Mouse (Mus musculus) stomach, embryonic 14.5 days (tissue): ENCODE results near the gene Arhgap24. TPM values are rescaled to one million over a fixed set of nuclear protein-coding genes. Genes with fewer than 3 reads are reported as not detected.

Experiments used
- ATAC-seq: fragments of 200-750 bp; cut with Nextera tagmentation; 2 replicates; pipeline ENCODE4 v1.8.0; 2017; ENCODE audit warnings: low read depth, moderate TSS enrichment; ENCODE audit not compliant: insufficient number of reproducible peaks, insufficient read depth, low FRiP score
- H3K27ac ChIP-seq: fragments of 300-500 bp; sonication (generic); 2 replicates; pipeline ENCODE4 v1.5.1; 2014; ENCODE audit warnings: mild to moderate bottlenecking, low read length, moderate library complexity, mixed read lengths
- H3K27me3 ChIP-seq: fragments of 300-500 bp; sonication (generic); 2 replicates; pipeline ENCODE4 v1.6.1; 2014; ENCODE audit warnings: low read length, control low read depth, mixed read lengths; ENCODE audit not compliant: control insufficient read depth, insufficient read depth
- H3K36me3 ChIP-seq: fragments of 300-500 bp; sonication (generic); 2 replicates; pipeline ENCODE4 v1.6.1; 2014; ENCODE audit warnings: mild to moderate bottlenecking, control low read depth, low read length, moderate library complexity, mixed read lengths; ENCODE audit not compliant: control insufficient read depth, insufficient read depth
- H3K4me1 ChIP-seq: fragments of 300-500 bp; sonication (generic); 2 replicates; pipeline ENCODE4 v1.6.1; 2014; ENCODE audit warnings: low read length, control low read depth, mixed read lengths; ENCODE audit not compliant: control insufficient read depth, insufficient read depth
- H3K4me2 ChIP-seq: fragments of 300-500 bp; sonication (generic); replicated peaks from 2 replicates; pipeline ENCODE4 v1.6.1; 2014; ENCODE audit warnings: low read depth, low read length, control low read depth
- H3K4me3 ChIP-seq: fragments of 300-500 bp; sonication (generic); 2 replicates; pipeline ENCODE4 v1.5.1; 2014; ENCODE audit warnings: low read depth, low read length, control low read depth
- H3K9ac ChIP-seq: fragments of 300-500 bp; sonication (generic); replicated peaks from 2 replicates; pipeline ENCODE4 v1.6.1; 2014; ENCODE audit warnings: low read depth, mild to moderate bottlenecking, control low read depth, low read length, moderate library complexity, mixed read lengths
- H3K9me3 ChIP-seq: fragments of 300-500 bp; sonication (generic); 2 replicates; pipeline ENCODE4 v1.6.1; 2016; ENCODE audit warnings: low read depth, low read length, control low read depth; ENCODE audit not compliant: control insufficient read depth
- WGBS: fragments of 180-500 bp; shearing (Covaris S2); extraction: QIAGEN DNeasy Blood & Tissue Kit; methylation state at CpG from one replicate; pipeline ENCODE4 v1.1.7; 2014; 5-methylcytosine and 5-hydroxymethylcytosine counted together
- polyA plus RNA-seq: library from polyadenylated mRNA; unstranded; fragments of >200 nt; fragmentation: Nextera tagmentation; extraction: Ambion mirVana; gene quantifications from 2 replicates; pipeline ENCODE4 v1.2.1, GENCODE M21; 2014

The Arhgap24 gene
- polyA plus RNA-seq, 1 experiment from 2014 or later: 27.3 TPM

DNA sequence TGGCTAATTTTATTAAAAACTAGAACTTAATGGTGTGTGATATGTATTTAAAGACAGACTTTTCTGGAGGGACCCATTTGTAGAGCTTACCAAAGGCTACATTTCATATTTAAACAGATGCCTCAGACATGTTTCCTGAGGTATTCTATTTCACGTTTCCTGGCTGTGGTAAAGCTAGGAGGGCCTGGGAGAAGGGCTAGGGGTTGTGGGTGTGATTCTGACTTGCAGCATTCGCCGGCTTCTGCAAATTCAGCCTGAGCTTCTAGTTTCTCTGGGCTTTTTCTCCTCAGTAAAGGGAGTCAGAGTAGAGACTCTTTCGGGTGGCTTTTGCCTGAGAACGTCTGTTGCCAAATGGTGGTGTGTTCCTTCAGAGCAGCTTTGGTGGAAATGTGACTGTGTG is 10.4 kb downstream of the Arhgap24 start:
- Histone ChIP-seq H3K9me3 (no peaks in the 10 kb centered on the region), H3K36me3 (no peaks in the 10 kb centered on the region), H3K4me3 (no peak overlapping the region), H3K27ac (no peak overlapping the region), H3K4me2 (no peak overlapping the region), H3K27me3 (no peaks in the 10 kb centered on the region), H3K9ac (no peak overlapping the region), H3K4me1 (peaks cover 5% of the 10 kb centered on the region; the same call in 1 of the 2 replicates)
- no peak for ATAC-seq
- WGBS: 74% methylated on average over 5 of the region's 5 CpGs

GRCm38 (mm10) chr5:102492152-102492551 is 11.0 kb downstream of the Arhgap24 start:
- Histone ChIP-seq H3K9me3 (no peaks in the 10 kb centered on the region), H3K36me3 (no peaks in the 10 kb centered on the region), H3K4me1 (peaks cover 5% of the 10 kb centered on the region; the same call in 1 of the 2 replicates), H3K4me2 (no peak overlapping the region), H3K9ac (no peak overlapping the region), H3K27ac (no peak overlapping the region), H3K27me3 (no peaks in the 10 kb centered on the region), H3K4me3 (no peak overlapping the region)
- no peak for ATAC-seq
- 82% methylated on average over 9 of the region's 9 CpGs for WGBS

GRCm38 (mm10) chr5:102494827-102495226 is 13.6 kb downstream of the Arhgap24 start:
- no peak overlapping the region for H3K4me2 ChIP-seq
- ATAC-seq: no peak
- H3K27ac ChIP-seq: no peak overlapping the region
- H3K36me3 ChIP-seq: no peaks in the 10 kb centered on the region
- WGBS: 51% methylated on average over 6 of the region's 6 CpGs
- H3K9me3 ChIP-seq: no peaks in the 10 kb centered on the region
- H3K27me3 ChIP-seq: no peaks in the 10 kb centered on the region
- no peak overlapping the region for H3K4me3 ChIP-seq
- peaks cover 5% of the 10 kb centered on the region; the same call in 1 of the 2 replicates for H3K4me1 ChIP-seq
- no peak overlapping the region for H3K9ac ChIP-seq

DNA sequence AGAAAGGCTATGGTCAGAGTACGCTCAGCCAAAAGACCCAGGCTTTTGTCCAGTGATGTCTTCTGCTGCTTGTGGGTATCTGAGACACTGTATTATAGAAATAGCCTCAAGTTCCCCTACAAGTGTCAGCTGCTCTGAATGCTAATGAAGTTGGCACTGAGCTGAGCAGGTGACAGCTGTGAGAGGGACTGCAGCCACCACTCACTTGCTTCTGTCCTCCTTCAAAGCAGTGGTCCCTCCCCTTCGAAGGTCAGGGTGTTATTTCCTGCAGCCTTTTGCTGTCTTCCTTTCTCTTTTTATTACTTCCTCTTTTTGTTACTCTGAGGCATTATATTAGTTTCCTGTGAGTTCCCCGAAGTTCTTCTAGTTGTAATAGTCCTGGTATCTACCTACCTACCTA is 16.0 kb downstream of the Arhgap24 start:
- ATAC-seq: no peak
- H3K4me2 ChIP-seq: no peak overlapping the region
- H3K9ac ChIP-seq: no peak overlapping the region
- 65% methylated on average over 3 of the region's 3 CpGs for WGBS
- no peak overlapping the region for H3K27ac ChIP-seq
- peaks cover 5% of the 10 kb centered on the region; the same call in 1 of the 2 replicates for H3K4me1 ChIP-seq
- no peaks in the 10 kb centered on the region for H3K36me3 ChIP-seq
- H3K9me3 ChIP-seq: no peaks in the 10 kb centered on the region
- no peaks in the 10 kb centered on the region for H3K27me3 ChIP-seq
- H3K4me3 ChIP-seq: no peak overlapping the region

DNA sequence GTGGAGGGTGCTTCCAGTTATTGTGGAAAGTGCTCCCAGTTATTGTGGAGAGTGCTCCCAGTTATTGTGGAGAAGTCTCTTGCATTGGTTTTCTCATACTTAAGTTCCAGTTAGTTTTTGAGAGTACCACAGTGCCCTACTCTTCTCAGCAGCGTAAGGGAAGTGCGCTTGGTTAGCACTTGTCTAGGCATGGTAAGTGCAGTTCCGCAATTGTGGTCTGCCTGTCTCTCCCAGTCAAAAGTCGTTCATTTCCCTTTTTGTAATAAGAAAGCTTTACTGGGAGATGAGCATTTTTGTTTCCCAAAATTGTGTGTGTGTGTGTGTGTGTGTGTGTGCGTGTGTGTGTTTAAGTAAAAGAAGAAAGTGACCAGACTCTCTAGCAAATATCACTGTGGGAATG is 17.6 kb downstream of the Arhgap24 start:
- ATAC-seq: no peak
- Histone ChIP-seq H3K27ac (no peak overlapping the region), H3K36me3 (no peaks in the 10 kb centered on the region), H3K4me1 (peaks cover 5% of the 10 kb centered on the region; the same call in 1 of the 2 replicates), H3K27me3 (no peaks in the 10 kb centered on the region), H3K4me3 (no peak overlapping the region), H3K9me3 (no peaks in the 10 kb centered on the region), H3K4me2 (no peak overlapping the region), H3K9ac (no peak overlapping the region)
- WGBS: 87% methylated on average over 5 of the region's 5 CpGs

DNA sequence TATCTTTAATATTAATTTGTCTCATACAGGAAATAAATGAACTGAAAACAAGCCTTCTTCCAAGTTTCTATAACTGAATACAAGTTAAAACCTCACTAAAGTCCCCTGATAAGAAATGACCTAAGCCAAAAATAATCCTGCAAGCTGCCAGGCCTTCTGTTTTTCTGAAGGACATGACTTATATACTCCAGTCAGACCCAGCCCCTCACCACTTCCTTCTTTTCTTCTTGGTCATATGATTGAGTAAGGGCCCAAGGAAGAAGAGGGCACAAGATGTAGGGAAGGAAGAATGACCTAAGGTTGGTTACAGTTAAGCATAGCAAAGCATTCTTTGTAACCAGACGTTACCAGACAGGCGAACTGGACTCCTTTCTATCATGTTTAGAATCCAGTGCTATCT is 21.1 kb downstream of the Arhgap24 start:
- Histone ChIP-seq H3K9me3 (no peaks in the 10 kb centered on the region), H3K4me1 (no peaks in the 10 kb centered on the region), H3K27me3 (no peaks in the 10 kb centered on the region), H3K36me3 (no peaks in the 10 kb centered on the region), H3K4me3 (no peak overlapping the region), H3K27ac (no peak overlapping the region), H3K9ac (no peak overlapping the region), H3K4me2 (no peak overlapping the region)
- ATAC-seq: no peak
- 82% methylated on average over 2 of the region's 2 CpGs for WGBS

DNA sequence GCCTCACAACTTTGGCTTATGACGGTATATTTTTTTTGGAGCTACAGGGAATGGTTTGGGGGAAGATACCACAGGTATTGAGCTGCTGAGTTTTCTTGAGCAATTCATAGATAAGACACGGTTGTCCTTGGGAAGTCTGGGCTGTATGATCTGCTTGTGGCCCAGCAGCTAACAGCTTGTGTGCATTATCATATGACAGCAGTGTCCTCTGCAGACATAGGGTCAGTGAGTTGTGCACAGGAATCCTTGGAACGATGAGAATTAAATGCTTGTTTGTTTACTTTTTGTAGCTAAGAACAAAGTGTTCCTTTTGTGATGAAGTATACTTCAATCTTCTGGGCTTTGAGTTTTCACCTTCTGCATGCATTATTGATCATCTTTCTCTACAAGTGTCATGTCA is 21.9 kb downstream of the Arhgap24 start:
- no peaks in the 10 kb centered on the region for H3K4me1 ChIP-seq
- no peak overlapping the region for H3K9ac ChIP-seq
- no peak overlapping the region for H3K27ac ChIP-seq
- ATAC-seq: no peak
- H3K9me3 ChIP-seq: no peaks in the 10 kb centered on the region
- WGBS: 60% methylated on average over 3 of the region's 3 CpGs
- no peak overlapping the region for H3K4me3 ChIP-seq
- H3K4me2 ChIP-seq: no peak overlapping the region
- H3K27me3 ChIP-seq: no peaks in the 10 kb centered on the region
- no peaks in the 10 kb centered on the region for H3K36me3 ChIP-seq

DNA sequence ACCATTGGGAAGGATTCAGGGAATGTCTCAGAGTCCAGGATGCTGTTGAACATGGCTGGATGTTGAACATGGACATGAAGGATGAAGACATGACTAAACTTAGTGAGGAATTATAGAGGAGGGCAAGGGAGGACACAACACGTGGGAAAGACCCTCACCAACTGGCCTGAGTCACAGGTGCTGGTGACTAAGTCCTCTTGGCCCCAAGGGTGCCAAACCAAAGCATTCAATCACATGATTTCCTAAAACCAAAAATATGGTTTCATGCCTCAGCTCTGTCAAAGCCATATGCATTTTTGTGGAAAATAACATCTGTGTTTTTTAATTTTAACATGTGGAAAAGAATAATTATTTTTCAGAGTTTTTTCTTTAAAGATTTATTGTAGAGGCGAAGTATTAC is 22.7 kb downstream of the Arhgap24 start:
- H3K4me3 ChIP-seq: no peak overlapping the region
- WGBS: 81% methylated on average over 2 of the region's 2 CpGs
- no peak for ATAC-seq

GRCm38 (mm10) chr5:102504557-102504956 is 23.4 kb downstream of the Arhgap24 start:
- H3K36me3 ChIP-seq: no peaks in the 10 kb centered on the region
- H3K4me1 ChIP-seq: no peaks in the 10 kb centered on the region
- no peak overlapping the region for H3K4me3 ChIP-seq
- no peak overlapping the region for H3K4me2 ChIP-seq
- H3K27ac ChIP-seq: no peak overlapping the region
- H3K27me3 ChIP-seq: no peaks in the 10 kb centered on the region
- H3K9me3 ChIP-seq: no peaks in the 10 kb centered on the region
- ATAC-seq: no peak
- WGBS: 84% methylated on average over 4 of the region's 4 CpGs
- no peak overlapping the region for H3K9ac ChIP-seq

More for the DNA sequence above, 22.7 kb downstream of the Arhgap24 start:
- H3K36me3 ChIP-seq: no peaks in the 10 kb centered on the region
- no peak overlapping the region for H3K9ac ChIP-seq
- no peak overlapping the region for H3K27ac ChIP-seq
- H3K27me3 ChIP-seq: no peaks in the 10 kb centered on the region
- H3K9me3 ChIP-seq: no peaks in the 10 kb centered on the region
- no peaks in the 10 kb centered on the region for H3K4me1 ChIP-seq
- no peak overlapping the region for H3K4me2 ChIP-seq
